Mouse (Mus musculus) liver, embryonic 14.5 days (tissue): ENCODE measurements at regions not wholly inside any gene's neighbourhood (a gene's known extent, or its start where the extent isn't known, plus 50 kb on each side); places are given as distances from the start of the nearest gene placed in this dataset.

Source experiments
- ATAC-seq: fragments of 200-750 bp; cut with Nextera tagmentation; 2 replicates; pipeline ENCODE4 v1.8.0; 2017; ENCODE audit warnings: moderate number of reproducible peaks, mild to moderate bottlenecking, moderate library complexity; ENCODE audit not compliant: insufficient read depth
- DNase-seq, 3 experiments: peaks; one replicate each; pipeline ENCODE4 v3.0.0-alpha.2; 2012 to 2013; ENCODE audit warnings: low read depth in 3 of 3, low spot score in 3 of 3
- H3K27ac ChIP-seq: fragments of 300-500 bp; sonication (generic); 2 replicates; pipeline ENCODE4 v1.5.1; 2014; ENCODE audit warnings: moderate library complexity, mild to moderate bottlenecking, control low read depth, inconsistent platforms
- H3K27me3 ChIP-seq: fragments of 300-500 bp; sonication (generic); 2 replicates; pipeline ENCODE4 v1.6.1; 2014; ENCODE audit warnings: mild to moderate bottlenecking, low read length, moderate library complexity; ENCODE audit not compliant: control insufficient read depth, insufficient read depth
- H3K36me3 ChIP-seq: fragments of 300-500 bp; sonication (generic); replicated peaks from 2 replicates; pipeline ENCODE4 v1.6.1; 2014; ENCODE audit warnings: low read depth; ENCODE audit not compliant: control insufficient read depth, insufficient read depth
- H3K4me1 ChIP-seq, 2 experiments: fragments of 200-500 bp in 1 of 2; fragments of 300-500 bp in 1 of 2; sonication (generic) in 1 of 2; replicated peaks; 2 replicates each; pipeline ENCODE4 v1.6.1; 2012 to 2014; ENCODE audit warnings: antibody characterized with exemption in 1 of 2, inconsistent platforms in 1 of 2, low read length in 1 of 2; ENCODE audit not compliant: control insufficient read depth in 2 of 2, insufficient read depth in 2 of 2
- H3K4me2 ChIP-seq: fragments of 300-500 bp; sonication (generic); 2 replicates; pipeline ENCODE4 v1.6.1; 2014; ENCODE audit warnings: low read depth, mild to moderate bottlenecking, control low read depth, moderate library complexity
- H3K4me3 ChIP-seq, 2 experiments: fragments of 200-500 bp in 1 of 2; fragments of 300-500 bp in 1 of 2; sonication (generic) in 1 of 2; 2 replicates each; pipeline ENCODE4 v1.5.1; 2012 to 2014; ENCODE audit warnings: low read depth in 2 of 2, low read length in 2 of 2, mild to moderate bottlenecking in 2 of 2, control low read depth in 1 of 2, inconsistent platforms in 1 of 2, moderate library complexity in 1 of 2; ENCODE audit not compliant: insufficient read depth in 1 of 2
- H3K9ac ChIP-seq: fragments of 300-500 bp; sonication (generic); replicated peaks from 2 replicates; pipeline ENCODE4 v1.6.1; 2014; ENCODE audit warnings: mild to moderate bottlenecking, control low read depth, moderate library complexity
- H3K9me3 ChIP-seq: fragments of 300-500 bp; sonication (generic); 2 replicates; pipeline ENCODE4 v1.6.1; 2016; ENCODE audit warnings: low read length, mixed read lengths; ENCODE audit not compliant: control insufficient read depth
- CTCF ChIP-seq: IDR thresholded peaks from 2 replicates; pipeline ENCODE4 v1.5.1; 2016; ENCODE audit warnings: antibody characterized with exemption, low read depth, control low read depth
- EP300 ChIP-seq: IDR thresholded peaks from 2 replicates; pipeline ENCODE4 v1.6.1; 2016; ENCODE audit warnings: antibody characterized with exemption, low read depth
- WGBS: fragments of 180-500 bp; shearing (Covaris S2); extraction: QIAGEN DNeasy Blood & Tissue Kit; methylation state at CpG from one replicate; pipeline ENCODE4 v1.1.7; 2014; ENCODE audit not compliant: insufficient replicate concordance; 5-methylcytosine and 5-hydroxymethylcytosine counted together

GRCm38 (mm10) chr11:94866176-94866967 lies 69.7 kb upstream of the Col1a1 start:
- H3K4me2 ChIP-seq: no peak overlapping the region
- H3K36me3 ChIP-seq: no peaks in the 10 kb centered on the region
- no peak overlapping the region for H3K4me3 ChIP-seq
- no peak overlapping the region for H3K27ac ChIP-seq
- ATAC-seq: no peak
- no peaks in the 10 kb centered on the region for H3K27me3 ChIP-seq
- H3K4me1 ChIP-seq: no peaks in the 10 kb centered on the region
- H3K9me3 ChIP-seq: no peaks in the 10 kb centered on the region
- no peak for TF ChIP-seq EP300
- peak; percentile 89 for TF ChIP-seq CTCF
- H3K9ac ChIP-seq: no peak overlapping the region
- WGBS: 6% methylated on average over 9 of the region's 9 CpGs
- DNase-seq: peak; percentile 22 to 33 (median 24)

DNA sequence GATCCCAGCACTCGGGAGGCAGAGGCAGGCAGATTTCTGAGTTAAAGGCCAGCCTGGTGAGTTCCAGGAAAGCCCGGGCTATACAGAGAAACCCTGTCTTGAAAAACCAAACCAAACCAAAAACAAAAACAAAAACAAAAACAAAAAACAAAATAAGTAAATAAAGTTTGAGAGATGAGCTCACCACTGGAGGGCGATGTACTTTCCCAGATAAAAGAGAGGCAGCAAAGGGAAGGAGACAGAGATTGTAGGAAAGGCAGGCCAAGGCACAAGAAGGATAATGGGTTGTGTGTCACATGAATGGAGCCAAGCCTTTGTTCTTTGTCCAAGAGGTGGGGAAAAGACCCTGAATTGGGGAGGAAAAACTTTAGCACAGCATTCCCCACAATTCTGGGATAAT lies 67.6 kb upstream of the Tmem92 start:
- ATAC-seq (no peak), DNase-seq (no peak)
- Histone ChIP-seq H3K4me1 (no peaks in the 10 kb centered on the region), H3K9me3 (no peaks in the 10 kb centered on the region), H3K9ac (no peak overlapping the region), H3K27ac (no peak overlapping the region), H3K27me3 (no peaks in the 10 kb centered on the region), H3K4me3 (no peak overlapping the region), H3K36me3 (no peaks in the 10 kb centered on the region), H3K4me2 (no peak overlapping the region)
- TF ChIP-seq CTCF (no peak), EP300 (no peak)
- WGBS: 65% methylated on average over 3 of the region's 3 CpGs

GRCm38 (mm10) chr11:94839133-94839532 lies 56.6 kb upstream of the Tmem92 start:
- Histone ChIP-seq H3K9me3 (no peaks in the 10 kb centered on the region), H3K4me3 (no peak overlapping the region), H3K4me1 (no peaks in the 10 kb centered on the region), H3K27ac (no peak overlapping the region), H3K27me3 (no peaks in the 10 kb centered on the region), H3K9ac (no peak overlapping the region), H3K36me3 (no peaks in the 10 kb centered on the region), H3K4me2 (no peak overlapping the region)
- DNase-seq: no peak
- ATAC-seq: no peak
- peak; percentile 36 for TF ChIP-seq CTCF
- TF ChIP-seq EP300: no peak

- Histone ChIP-seq H3K36me3 (no peaks in the 10 kb centered on the region), H3K27ac (no peak overlapping the region), H3K9me3 (no peaks in the 10 kb centered on the region), H3K4me2 (no peak overlapping the region), H3K4me3 (no peak overlapping the region), H3K27me3 (no peaks in the 10 kb centered on the region), H3K9ac (no peak overlapping the region), H3K4me1 (no peaks in the 10 kb centered on the region)
- no peak for TF ChIP-seq CTCF
- no peak for TF ChIP-seq EP300
- WGBS: 44% methylated on average over 3 of the region's 3 CpGs
- DNase-seq (no peak), ATAC-seq (no peak)
Measured at GRCm38 (mm10) chr11:94838140-94838539, 55.6 kb upstream of the Tmem92 start.

GRCm38 (mm10) chr11:94836347-94836746 lies 53.8 kb upstream of the Tmem92 start:
- DNase-seq: no peak
- Histone ChIP-seq H3K9me3 (no peaks in the 10 kb centered on the region), H3K4me1 (no peaks in the 10 kb centered on the region), H3K4me2 (no peak overlapping the region), H3K4me3 (no peak overlapping the region), H3K9ac (no peak overlapping the region), H3K27me3 (no peaks in the 10 kb centered on the region), H3K36me3 (no peaks in the 10 kb centered on the region), H3K27ac (no peak overlapping the region)
- TF ChIP-seq CTCF (no peak), EP300 (no peak)
- no peak for ATAC-seq
